Mouse (Mus musculus) regulatory T cell (primary cell): Measurements from ENCODE around the gene Tmem266.

ENCODE experiments used
- in situ Hi-C: fragments of 300-600 bp; cut with MboI, MseI; formaldehyde crosslinking; loops from one replicate; pipeline ENCODE4 v1.15.1; 2025; ENCODE audit warnings: high pct_unique_total_duplicates

Gene Tmem266

GRCm38 (mm10) chr9:55398985-55399554 lies 72.4 kb downstream of the Tmem266 start:
- in situ Hi-C loops: no loop called here

- in situ Hi-C loops: no loop called here
Observed at GRCm38 (mm10) chr9:55402276-55402675, 75.6 kb downstream of the Tmem266 start.

GRCm38 (mm10) chr9:55404256-55404655 lies 77.5 kb downstream of the Tmem266 start:
- in situ Hi-C loops: no loop called here

- in situ Hi-C loops: no loop called here
Observed at GRCm38 (mm10) chr9:55404976-55405702, 78.4 kb downstream of the Tmem266 start.

DNA sequence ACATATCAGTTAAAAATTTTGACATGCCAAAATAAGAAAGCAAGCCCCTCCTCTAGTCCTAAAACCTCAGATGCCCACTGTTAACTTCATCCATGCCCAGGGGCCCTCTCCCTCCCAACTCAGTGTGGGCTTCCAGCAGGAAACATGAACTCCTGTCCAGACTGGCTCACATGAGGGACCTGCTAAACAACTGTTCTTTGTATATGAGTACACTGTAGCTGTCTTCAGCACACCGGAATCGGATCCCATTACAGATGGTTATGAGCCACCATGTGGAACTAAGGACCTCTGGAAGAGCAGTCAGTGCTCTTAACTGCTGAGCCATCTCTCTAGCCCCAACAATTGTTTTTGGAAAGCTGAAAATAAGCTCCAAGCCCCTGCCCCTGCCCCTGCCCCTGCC lies 80.1 kb downstream of the Tmem266 start:
- in situ Hi-C loops: no loop called here

DNA sequence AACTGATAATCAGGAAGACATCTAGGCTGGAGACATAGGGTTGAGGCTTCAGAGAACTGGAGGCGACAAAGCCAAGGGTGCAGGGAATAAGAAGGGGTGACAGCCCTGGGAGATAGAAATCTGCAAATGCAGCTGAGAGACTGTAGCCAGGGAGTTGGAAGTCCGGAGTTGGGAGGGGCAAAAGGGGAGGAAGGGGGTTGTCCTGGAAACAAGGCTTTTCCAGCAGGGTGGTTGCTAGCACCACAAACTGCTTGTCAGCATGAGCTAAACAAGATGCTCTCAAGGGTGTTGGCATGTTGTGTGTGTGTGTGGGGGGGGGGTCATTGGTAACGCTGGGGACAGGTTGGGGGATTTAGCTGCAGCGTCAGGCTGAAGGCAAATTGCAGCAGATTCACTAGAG lies 82.1 kb downstream of the Tmem266 start:
- in situ Hi-C loops: no loop called here

DNA sequence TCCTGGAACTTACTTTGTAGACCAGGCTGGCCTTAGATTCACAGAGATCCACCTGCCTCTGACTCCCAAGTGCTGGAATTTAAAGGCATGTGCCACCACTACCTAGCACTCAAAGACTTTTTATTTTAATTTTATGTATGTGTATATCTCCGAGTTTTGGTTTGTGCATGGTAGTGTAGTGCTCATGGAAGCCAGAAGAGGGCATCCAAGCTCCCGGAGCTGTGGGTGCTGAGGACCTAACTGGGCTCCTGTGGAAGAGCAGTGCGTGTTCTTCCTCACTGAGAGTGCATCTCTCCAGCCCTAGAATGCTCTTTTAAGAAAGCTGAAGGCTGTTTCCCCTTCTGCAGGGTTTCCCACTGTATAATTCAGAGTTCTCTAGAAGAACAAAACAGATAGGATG lies 83.1 kb downstream of the Tmem266 start:
- in situ Hi-C loops: no loop called here

DNA sequence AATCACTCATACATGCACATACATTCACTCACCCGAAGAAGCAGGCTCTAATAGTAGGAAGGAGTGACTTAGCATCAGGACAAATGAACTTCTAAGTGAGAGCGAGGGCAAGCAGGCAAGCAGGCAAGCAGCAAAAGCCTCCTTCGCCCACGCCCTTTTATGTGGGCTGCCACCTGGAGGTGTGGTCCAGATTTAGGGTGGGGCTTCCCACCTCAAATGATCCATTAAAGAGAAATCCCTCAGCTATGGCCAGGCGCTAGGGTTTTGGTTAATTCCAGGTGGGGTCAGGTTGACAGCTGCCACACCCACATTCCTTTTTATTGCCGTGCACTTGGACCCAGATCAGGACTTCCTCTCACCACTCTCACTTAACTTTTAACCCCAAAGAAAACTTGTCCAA lies 83.7 kb downstream of the Tmem266 start:
- in situ Hi-C loops: no loop called here

DNA sequence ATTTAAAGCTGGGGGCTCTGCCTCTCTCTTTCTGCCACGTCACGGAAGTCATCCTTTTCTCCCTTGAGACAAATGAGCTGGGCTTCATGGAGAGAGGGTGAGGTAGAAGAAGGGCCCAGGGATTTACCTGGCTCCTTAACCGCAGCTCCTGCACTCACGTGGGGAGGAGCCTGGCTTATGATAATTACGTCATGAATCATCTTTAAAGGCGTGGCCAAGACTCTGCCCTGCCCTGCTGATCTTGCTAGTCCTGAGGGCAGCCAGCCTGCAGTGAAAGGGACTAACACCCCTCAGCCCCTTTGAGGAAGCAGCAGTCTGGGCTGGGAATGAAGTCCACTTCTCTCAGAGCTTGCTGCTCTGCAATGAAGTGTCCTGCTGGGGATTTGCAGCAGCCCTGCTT lies 84.4 kb downstream of the Tmem266 start:
- in situ Hi-C loops: no loop called here

GRCm38 (mm10) chr9:55421786-55422185 lies 95.1 kb downstream of the Tmem266 start:
- in situ Hi-C loops: loop anchor here (5.0 kb wide), 1 partner anchor 101 kb away; no protein-coding TSS in a partner anchor

DNA sequence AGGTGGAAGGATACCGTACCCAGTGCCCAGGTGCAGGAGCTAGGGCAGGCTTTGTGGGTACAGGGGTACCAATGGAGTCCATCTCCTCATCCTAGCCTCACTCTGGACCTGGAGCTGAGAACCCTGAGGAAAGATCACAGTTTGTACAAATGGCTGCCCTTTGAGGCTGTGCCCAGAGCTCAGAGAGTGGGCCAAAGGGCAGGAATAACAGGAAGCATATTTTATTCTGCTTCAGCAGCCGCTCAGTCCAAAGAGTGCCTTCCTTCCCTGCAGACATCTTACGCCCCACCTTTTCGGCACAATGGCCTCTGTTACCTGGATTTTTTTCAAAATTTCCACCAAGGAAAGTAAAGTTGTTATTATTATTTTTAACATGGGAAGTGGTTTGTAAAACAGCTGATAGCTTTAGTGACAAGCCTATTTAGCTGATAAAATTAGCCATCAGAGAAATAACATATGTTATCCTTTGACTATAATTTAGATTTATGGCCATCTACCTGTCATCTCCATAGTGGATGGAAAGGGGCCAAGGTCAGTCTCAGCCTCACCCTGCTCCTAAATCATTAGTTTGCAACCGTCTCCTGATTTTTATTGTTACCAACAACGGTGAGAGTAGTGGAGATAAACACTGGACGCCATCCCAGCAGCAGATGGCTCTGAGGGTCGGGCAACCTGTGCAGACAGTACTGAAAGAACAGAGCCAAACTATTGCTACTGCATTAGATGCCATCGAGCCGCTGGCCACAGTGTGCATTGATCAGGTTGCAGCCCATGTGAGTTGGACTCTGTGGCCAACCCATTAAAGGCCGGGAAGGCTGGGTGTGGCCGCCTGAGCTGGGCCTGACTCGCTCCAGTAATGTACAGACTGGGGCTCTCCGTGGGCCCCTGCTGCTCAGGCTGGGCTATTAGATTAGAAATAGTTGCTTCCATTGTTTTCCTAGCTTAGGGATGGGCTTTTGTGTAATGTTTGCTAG lies 97.0 kb downstream of the Tmem266 start:
- in situ Hi-C loops: loop anchor here (5.0 kb wide), 1 partner anchor 99 kb away; no protein-coding TSS in a partner anchor

- in situ Hi-C loops: no loop called here
Observed at GRCm38 (mm10) chr9:55425271-55425810, 98.6 kb downstream of the Tmem266 start.

GRCm38 (mm10) chr9:55429242-55429975 lies 102.7 kb downstream of the Tmem266 start:
- in situ Hi-C loops: no loop called here

DNA sequence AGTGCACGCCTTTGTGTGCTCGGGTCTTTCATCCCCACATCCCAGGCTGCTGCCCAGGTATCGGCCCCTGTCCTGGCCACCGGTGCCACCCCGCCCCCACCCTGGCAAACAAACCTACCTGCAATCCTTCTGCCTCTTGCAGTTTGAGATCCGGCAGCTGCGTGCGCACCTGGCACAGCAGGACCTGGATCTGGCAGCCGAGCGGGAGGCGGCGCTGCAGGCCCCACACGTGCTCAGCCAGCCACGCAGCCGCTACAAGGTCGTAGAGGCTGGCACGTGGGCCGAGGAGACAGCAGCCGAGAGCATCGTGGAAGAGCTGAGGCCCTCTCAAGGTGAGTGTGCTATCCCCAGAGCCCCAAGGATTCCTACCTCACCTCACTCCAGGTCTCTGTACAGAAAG lies 103.4 kb downstream of the Tmem266 start:
- in situ Hi-C loops: no loop called here

DNA sequence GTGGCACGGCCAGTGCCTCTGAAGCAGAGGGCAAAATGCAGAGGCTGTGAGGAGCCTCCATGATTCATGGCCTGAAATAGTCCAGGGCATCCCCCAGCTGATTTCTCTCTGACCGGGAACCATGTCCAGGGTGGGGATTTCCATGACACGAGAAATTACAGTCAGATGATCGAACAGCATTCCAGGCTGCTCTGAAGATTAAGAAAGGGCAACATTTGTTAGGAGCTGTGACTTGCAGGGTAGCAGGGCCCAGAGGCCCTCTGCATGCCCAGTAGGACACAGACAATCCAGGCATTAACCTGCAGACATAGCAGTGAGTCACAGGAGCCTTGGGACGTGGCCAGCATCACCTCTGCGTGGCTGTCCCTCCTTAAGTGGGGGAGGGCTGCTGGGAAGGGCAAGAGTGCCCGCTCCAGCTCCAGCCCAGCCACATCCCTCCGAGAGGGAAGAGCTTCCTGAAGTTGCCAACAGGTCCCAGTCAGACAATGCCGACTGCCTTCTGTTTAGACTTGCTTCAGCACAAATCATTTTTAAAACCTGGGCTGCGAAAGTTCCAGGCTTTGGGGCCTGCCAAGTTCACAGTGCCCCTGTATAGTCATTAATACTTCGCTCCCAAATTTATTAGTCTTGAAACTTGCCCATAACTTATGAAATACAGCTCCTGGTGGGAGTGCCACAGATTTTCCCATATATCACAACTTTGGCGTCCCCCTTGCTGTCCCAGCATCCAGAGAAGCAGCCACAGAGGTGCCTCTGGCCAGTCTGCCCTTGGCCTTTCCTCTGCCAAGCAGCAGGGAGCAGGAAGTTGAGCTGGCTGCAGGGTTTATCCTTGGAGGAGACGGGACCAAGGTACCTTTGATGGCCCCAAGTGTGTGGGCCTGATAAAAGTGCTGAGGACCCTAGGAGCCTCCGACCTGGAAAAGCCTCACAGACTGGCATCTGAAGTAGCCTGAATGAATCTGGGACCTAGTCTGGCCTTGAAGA lies 105.9 kb downstream of the Tmem266 start:
- in situ Hi-C loops: no loop called here

GRCm38 (mm10) chr9:55433875-55434274 lies 107.2 kb downstream of the Tmem266 start:
- in situ Hi-C loops: no loop called here

GRCm38 (mm10) chr9:55438433-55438832 lies 111.7 kb downstream of the Tmem266 start:
- in situ Hi-C loops: no loop called here

- in situ Hi-C loops: no loop called here
Observed at GRCm38 (mm10) chr9:55439206-55439780, 112.6 kb downstream of the Tmem266 start.

DNA sequence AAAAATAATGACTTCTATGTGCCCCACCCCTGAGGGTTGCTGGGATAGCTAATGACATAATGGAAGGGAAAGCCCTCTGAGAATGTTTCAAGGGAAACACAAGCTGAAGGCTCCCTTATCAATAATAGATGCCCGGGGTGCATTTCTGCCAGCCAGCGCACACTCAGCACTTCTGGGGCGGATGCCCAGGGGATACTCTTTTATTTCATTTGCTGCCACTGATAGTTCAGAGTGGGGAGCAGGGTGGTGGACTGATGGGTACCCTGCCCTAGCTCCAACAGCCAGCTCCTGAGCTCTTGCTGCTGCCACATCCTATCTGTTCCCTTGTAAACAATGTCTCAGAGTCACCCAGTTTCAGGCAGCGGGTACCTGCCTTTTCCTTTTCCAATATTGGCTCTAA lies 120.8 kb downstream of the Tmem266 start:
- in situ Hi-C loops: no loop called here

DNA sequence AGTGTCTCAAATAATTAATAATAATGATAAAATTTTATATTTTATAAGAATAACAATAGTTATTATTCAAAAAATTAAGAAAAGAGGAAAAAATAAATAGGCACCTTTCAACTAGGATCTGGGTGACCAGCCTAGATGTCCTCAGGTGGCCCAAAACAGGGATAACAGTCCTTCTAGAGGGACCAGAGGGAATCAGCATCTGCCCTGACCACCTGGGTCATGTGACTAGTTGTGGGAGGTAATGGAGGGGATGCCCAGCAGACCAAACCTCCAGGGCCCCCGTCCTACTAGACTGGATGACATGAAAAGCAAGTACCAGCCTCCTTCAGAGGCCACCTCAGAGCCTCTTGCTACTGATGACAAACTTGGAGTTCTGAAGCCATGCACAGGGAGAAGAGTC lies 122.4 kb downstream of the Tmem266 start:
- in situ Hi-C loops: no loop called here
